Mouse (Mus musculus): ENCODE results near the gene Slc35d1. TPM values are rescaled to one million over a fixed set of nuclear protein-coding genes. Genes with fewer than 3 reads are reported as not detected.
"Not testable (repeated sequence)": the region's sequence is repeated elsewhere in the genome, so short reads cannot be mapped to it uniquely, and the experiment has no call there.

The Slc35d1 gene
- polyA plus RNA-seq, 1 experiment from 2014 or later, result 11.4 TPM

GRCm38 (mm10) chr4:103179581-103179980 lies 35.4 kb downstream of the Slc35d1 start:
- no peak for ATAC-seq (ENCODE audit: insufficient number of reproducible peaks, low FRiP score, low TSS enrichment, low read depth)
- no peaks in the 10 kb centered on the region for H3K27me3 ChIP-seq
- peaks cover 19% of the 10 kb centered on the region; the same call in 1 of the 2 replicates for H3K4me1 ChIP-seq
- no peaks in the 10 kb centered on the region for H3K9me3 ChIP-seq
- H3K27ac ChIP-seq, result peak overlapping the region; percentile 64
- H3K4me3 ChIP-seq, result no peak overlapping the region
- H3K4me2 ChIP-seq, result no peak overlapping the region
- WGBS, result 61% methylated on average over 3 of the region's 3 CpGs
- no peak overlapping the region for H3K9ac ChIP-seq
- H3K36me3 ChIP-seq, result peaks cover 35% of the 10 kb centered on the region

GRCm38 (mm10) chr4:103178635-103179318 lies 36.2 kb downstream of the Slc35d1 start:
- Histone ChIP-seq H3K27ac (peak overlapping the region; percentile 64), H3K36me3 (peaks cover 35% of the 10 kb centered on the region), H3K9me3 (no peaks in the 10 kb centered on the region), H3K27me3 (no peaks in the 10 kb centered on the region), H3K4me3 (no peak overlapping the region), H3K4me2 (no peak overlapping the region), H3K4me1 (peaks cover 19% of the 10 kb centered on the region; the same call in 1 of the 2 replicates), H3K9ac (no peak overlapping the region)
- WGBS, result 59% methylated on average over 7 of the region's 7 CpGs
- ATAC-seq (ENCODE audit: insufficient number of reproducible peaks, low FRiP score, low TSS enrichment, low read depth), result no peak

- Histone ChIP-seq H3K27ac (no peak overlapping the region), H3K4me3 (no peak overlapping the region), H3K4me2 (no peak overlapping the region), H3K4me1 (peaks cover 19% of the 10 kb centered on the region; the same call in 1 of the 2 replicates), H3K27me3 (no peaks in the 10 kb centered on the region), H3K9ac (no peak overlapping the region), H3K36me3 (peaks cover 32% of the 10 kb centered on the region), H3K9me3 (no peaks in the 10 kb centered on the region)
- ATAC-seq (ENCODE audit: insufficient number of reproducible peaks, low FRiP score, low TSS enrichment, low read depth), result no peak
- 59% methylated on average over 1 of the region's 1 CpGs for WGBS
Observed at GRCm38 (mm10) chr4:103177681-103178080, 37.3 kb downstream of the Slc35d1 start.

GRCm38 (mm10) chr4:103174001-103174400 lies 41.0 kb downstream of the Slc35d1 start:
- no peak overlapping the region for H3K27ac ChIP-seq
- H3K4me2 ChIP-seq, result no peak overlapping the region
- no peaks in the 10 kb centered on the region for H3K9me3 ChIP-seq
- peaks cover 9% of the 10 kb centered on the region; the same call in 1 of the 2 replicates for H3K4me1 ChIP-seq
- no peak overlapping the region for H3K9ac ChIP-seq
- no peak overlapping the region for H3K4me3 ChIP-seq
- peaks cover 45% of the 10 kb centered on the region for H3K36me3 ChIP-seq
- WGBS, result 84% methylated on average over 7 of the region's 7 CpGs
- no peak for ATAC-seq (ENCODE audit: insufficient number of reproducible peaks, low FRiP score, low TSS enrichment, low read depth)
- no peaks in the 10 kb centered on the region for H3K27me3 ChIP-seq

GRCm38 (mm10) chr4:103173507-103173906 lies 41.5 kb downstream of the Slc35d1 start:
- WGBS, result 65% methylated on average over 6 of the region's 6 CpGs
- Histone ChIP-seq H3K9me3 (no peaks in the 10 kb centered on the region), H3K4me1 (peaks cover 4% of the 10 kb centered on the region; the same call in 1 of the 2 replicates), H3K36me3 (peaks cover 48% of the 10 kb centered on the region), H3K27me3 (no peaks in the 10 kb centered on the region), H3K27ac (no peak overlapping the region), H3K4me3 (no peak overlapping the region), H3K9ac (no peak overlapping the region), H3K4me2 (no peak overlapping the region)
- no peak for ATAC-seq (ENCODE audit: insufficient number of reproducible peaks, low FRiP score, low TSS enrichment, low read depth)

GRCm38 (mm10) chr4:103171256-103171655 lies 43.7 kb downstream of the Slc35d1 start:
- 88% methylated on average over 3 of the region's 3 CpGs for WGBS
- Histone ChIP-seq H3K4me2 (no peak overlapping the region), H3K36me3 (peaks cover 45% of the 10 kb centered on the region)

GRCm38 (mm10) chr4:103166198-103166597 lies 48.8 kb downstream of the Slc35d1 start:
- not testable (repeated sequence) for H3K27ac ChIP-seq; H3K4me1 ChIP-seq; H3K4me2 ChIP-seq; H3K9me3 ChIP-seq; H3K9ac ChIP-seq; H3K4me3 ChIP-seq; ATAC-seq (ENCODE audit: insufficient number of reproducible peaks, low FRiP score, low TSS enrichment, low read depth); H3K27me3 ChIP-seq
- peaks cover 33% of the 10 kb centered on the region for H3K36me3 ChIP-seq
- WGBS, result 93% methylated on average over 1 of the region's 1 CpGs

More at GRCm38 (mm10) chr4:103171256-103171655, 43.7 kb downstream of the Slc35d1 start:
- Histone ChIP-seq H3K27ac (no peak overlapping the region), H3K9ac (no peak overlapping the region), H3K4me3 (no peak overlapping the region), H3K27me3 (no peaks in the 10 kb centered on the region), H3K9me3 (no peaks in the 10 kb centered on the region), H3K4me1 (no peaks in the 10 kb centered on the region)
- ATAC-seq (ENCODE audit: insufficient number of reproducible peaks, low FRiP score, low TSS enrichment, low read depth), result no peak

- Histone ChIP-seq H3K4me1 (no peaks in the 10 kb centered on the region), H3K9ac (no peak overlapping the region), H3K36me3 (peaks cover 60% of the 10 kb centered on the region), H3K4me2 (no peak overlapping the region), H3K4me3 (no peak overlapping the region), H3K9me3 (no peaks in the 10 kb centered on the region), H3K27ac (no peak overlapping the region), H3K27me3 (no peaks in the 10 kb centered on the region)
- WGBS, result 87% methylated on average over 4 of the region's 4 CpGs
- no peak for ATAC-seq (ENCODE audit: insufficient number of reproducible peaks, low FRiP score, low TSS enrichment, low read depth)
Observed at GRCm38 (mm10) chr4:103158781-103159180, 56.2 kb downstream of the Slc35d1 start.

GRCm38 (mm10) chr4:103151946-103152345 lies 63.0 kb downstream of the Slc35d1 start:
- H3K4me3 ChIP-seq, result no peak overlapping the region
- H3K9me3 ChIP-seq, result no peaks in the 10 kb centered on the region
- H3K4me2 ChIP-seq, result no peak overlapping the region
- no peak overlapping the region for H3K9ac ChIP-seq
- WGBS, result 76% methylated on average over 5 of the region's 5 CpGs
- no peaks in the 10 kb centered on the region for H3K27me3 ChIP-seq
- H3K27ac ChIP-seq, result no peak overlapping the region
- H3K36me3 ChIP-seq, result peaks cover 66% of the 10 kb centered on the region
- ATAC-seq (ENCODE audit: insufficient number of reproducible peaks, low FRiP score, low TSS enrichment, low read depth), result no peak
- no peaks in the 10 kb centered on the region for H3K4me1 ChIP-seq

GRCm38 (mm10) chr4:103146339-103146738 lies 68.6 kb downstream of the Slc35d1 start:
- peaks cover 46% of the 10 kb centered on the region for H3K36me3 ChIP-seq
- no peaks in the 10 kb centered on the region for H3K9me3 ChIP-seq
- ATAC-seq (ENCODE audit: insufficient number of reproducible peaks, low FRiP score, low TSS enrichment, low read depth), result no peak
- H3K27ac ChIP-seq, result no peak overlapping the region
- no peaks in the 10 kb centered on the region for H3K4me1 ChIP-seq
- H3K4me3 ChIP-seq, result no peak overlapping the region
- WGBS, result 42% methylated on average over 5 of the region's 5 CpGs
- H3K9ac ChIP-seq, result no peak overlapping the region
- no peaks in the 10 kb centered on the region for H3K27me3 ChIP-seq
- H3K4me2 ChIP-seq, result no peak overlapping the region

GRCm38 (mm10) chr4:103136946-103137345 lies 78.0 kb downstream of the Slc35d1 start:
- Histone ChIP-seq H3K9ac (no peak overlapping the region), H3K4me3 (no peak overlapping the region), H3K4me1 (no peaks in the 10 kb centered on the region), H3K9me3 (no peaks in the 10 kb centered on the region), H3K27ac (no peak overlapping the region), H3K36me3 (peaks cover 30% of the 10 kb centered on the region), H3K4me2 (no peak overlapping the region), H3K27me3 (no peaks in the 10 kb centered on the region)
- 85% methylated on average over 1 of the region's 1 CpGs for WGBS
- ATAC-seq (ENCODE audit: insufficient number of reproducible peaks, low FRiP score, low TSS enrichment, low read depth), result no peak

- H3K27me3 ChIP-seq, result no peaks in the 10 kb centered on the region
- no peak overlapping the region for H3K4me3 ChIP-seq
- H3K4me1 ChIP-seq, result peaks cover 5% of the 10 kb centered on the region; the same call in 1 of the 2 replicates
- WGBS, result 82% methylated on average over 4 of the region's 4 CpGs
- H3K9ac ChIP-seq, result no peak overlapping the region
- no peak for ATAC-seq (ENCODE audit: insufficient number of reproducible peaks, low FRiP score, low TSS enrichment, low read depth)
- H3K9me3 ChIP-seq, result no peaks in the 10 kb centered on the region
- no peak overlapping the region for H3K27ac ChIP-seq
- H3K36me3 ChIP-seq, result 0 out of 2 replicates have a peak, but pooled peaks cover 6% of the 10 kb centered on the region
- H3K4me2 ChIP-seq, result no peak overlapping the region
Observed at GRCm38 (mm10) chr4:103126533-103126932, 88.4 kb downstream of the Slc35d1 start.
